Mouse (Mus musculus) Muller cell, postnatal 12 days (primary cell): ENCODE measurements around the gene Papss1.
A peak's percentile ranks its signal among the peaks of the same experiment; 100 is the strongest.

Source experiments
- DNase-seq: peaks from one replicate; pipeline ENCODE4 v3.0.0-alpha.2; 2015; ENCODE audit errors: inconsistent ontology term

Gene Papss1

DNA sequence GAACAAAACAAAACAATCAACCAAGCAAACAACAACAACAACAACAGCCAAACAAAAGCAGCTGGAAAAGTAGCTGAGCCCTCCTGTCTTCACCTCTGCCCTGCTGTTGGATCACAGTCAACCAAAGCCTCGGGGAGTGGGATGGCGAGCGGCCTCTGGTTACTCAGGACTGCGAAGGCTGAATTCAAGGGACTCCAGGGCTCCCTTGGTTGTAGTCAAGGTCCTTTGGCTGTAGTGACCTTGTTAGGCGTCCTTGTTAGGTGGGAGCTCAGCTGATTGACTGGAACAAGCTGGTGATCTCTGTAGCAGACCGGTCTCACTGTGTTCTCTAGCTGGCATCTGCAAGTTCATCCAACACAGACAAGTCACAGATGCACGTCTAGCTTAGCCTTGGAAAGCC lies 16.5 kb downstream of the Papss1 start:
- no peak for DNase-seq

DNA sequence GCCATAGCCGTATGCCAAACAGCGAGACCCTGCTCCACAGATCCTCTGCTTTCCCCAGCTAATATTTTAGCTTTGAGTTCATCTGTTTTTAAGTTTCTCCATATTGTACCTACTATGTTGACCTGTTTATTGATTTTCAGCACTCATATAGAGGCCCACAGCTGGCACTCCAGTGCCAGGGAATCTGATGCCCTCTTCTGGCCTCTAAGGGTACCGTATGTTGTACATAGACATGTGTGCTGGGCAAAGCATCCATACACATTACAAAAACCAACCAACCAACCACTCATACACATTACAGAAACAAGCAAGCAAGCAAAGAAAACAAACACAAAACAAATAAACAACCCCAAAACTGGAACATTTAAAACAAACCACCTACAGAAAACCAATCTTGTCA lies 22.2 kb downstream of the Papss1 start:
- DNase-seq, result no peak

DNA sequence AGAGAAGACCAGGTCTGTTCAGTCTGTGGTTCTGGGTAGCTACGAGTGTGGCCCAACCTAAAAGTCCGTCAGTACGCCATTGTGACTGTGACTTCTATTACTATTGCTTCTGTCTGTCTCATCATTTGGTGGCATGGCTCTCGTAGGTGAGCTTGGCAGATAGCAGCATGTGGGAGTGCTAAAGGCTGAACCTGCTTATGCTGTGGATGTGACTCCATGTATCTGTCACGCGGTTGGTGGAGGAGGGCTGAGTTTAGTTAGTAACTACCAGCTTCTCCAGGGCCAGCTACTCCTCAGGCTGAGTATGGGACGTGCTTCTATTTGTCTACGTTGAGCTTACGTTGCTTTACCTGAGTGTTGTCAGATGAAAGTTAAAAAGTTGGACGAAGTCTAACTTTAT lies 23.4 kb downstream of the Papss1 start:
- DNase-seq, result no peak

DNA sequence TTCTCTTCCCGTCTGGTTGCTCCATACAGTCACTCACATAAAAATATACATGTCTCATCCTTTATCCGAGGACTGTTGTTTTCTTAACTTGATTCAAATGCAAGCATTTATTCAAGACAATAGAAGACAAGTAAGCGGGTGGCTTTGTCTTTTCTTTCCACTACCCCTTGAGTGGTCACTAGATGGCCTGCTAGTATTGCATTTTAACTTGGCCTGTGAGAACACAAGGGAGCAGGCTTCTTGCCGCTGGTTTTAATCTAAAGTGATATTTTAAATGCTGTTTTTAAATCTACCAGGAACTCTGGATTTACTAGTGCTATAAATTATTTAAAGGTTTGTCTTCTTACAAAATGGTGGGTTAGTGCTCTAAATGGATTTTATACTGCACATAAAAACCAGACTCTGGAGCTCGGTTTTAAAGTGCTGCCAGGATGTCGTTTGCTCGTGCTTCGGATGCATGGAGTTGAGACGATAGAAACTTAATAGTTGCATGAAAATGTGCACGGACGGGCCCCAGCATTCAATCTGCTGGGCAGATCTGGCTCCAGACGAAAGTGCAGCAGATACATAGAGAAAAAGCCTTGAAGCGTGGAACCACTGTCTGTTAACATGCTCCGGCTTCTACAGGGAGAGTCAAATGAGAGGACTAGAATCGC lies 28.7 kb downstream of the Papss1 start:
- no peak for DNase-seq

DNA sequence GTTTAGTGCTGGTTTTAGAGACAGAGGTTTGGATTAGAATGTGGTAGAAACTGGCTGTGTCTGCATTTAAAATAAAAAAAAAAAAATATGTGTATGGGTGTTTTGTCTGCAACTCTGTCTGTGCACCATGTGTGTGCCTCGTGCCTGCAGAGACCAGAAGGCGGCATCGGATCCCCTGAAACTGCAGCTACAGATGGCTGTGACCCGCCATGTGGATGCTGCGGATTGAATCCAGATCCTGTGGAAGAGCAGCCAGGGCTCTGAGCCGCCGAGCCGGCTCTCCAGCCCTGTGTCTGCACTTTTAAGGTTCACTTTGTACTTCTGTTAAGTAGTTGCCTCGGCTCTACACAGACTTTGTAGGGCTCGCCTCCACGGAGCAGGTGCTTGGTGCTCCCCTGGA lies 29.8 kb downstream of the Papss1 start:
- DNase-seq, result no peak

DNA sequence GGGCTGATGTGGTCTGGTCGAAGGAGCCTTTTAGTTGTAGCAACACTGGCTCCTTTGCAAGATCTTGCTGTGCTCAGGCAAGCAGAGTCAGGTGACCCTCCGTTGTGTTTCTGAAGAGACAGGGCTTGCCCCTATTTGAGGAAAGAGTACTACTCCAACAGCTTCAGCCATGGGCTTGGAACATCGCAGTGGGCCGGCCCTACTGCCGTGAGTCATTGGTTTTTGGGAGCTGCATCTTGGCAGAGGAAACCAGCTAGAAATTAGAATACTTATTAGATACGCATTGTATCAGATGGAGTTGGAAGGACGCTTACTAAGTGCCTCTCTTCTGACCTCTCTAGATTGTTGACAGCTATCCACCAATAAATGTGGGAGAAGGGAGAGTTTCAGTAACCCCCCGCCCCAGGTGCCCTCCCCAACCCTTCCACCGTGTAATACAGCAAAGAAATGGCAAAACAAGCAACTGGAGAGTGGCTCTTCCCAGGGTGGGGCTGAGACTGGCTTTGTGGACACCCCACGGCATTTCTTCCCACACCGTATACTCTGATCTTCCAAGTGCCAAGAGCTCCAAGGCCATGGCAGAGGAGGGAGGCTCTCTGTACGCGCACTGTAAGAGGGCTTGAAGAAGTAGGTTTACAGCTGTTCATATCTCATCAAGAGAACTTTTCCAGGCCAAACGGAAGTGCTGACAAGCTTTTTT lies 31.1 kb downstream of the Papss1 start:
- DNase-seq, result peak; percentile 8

DNA sequence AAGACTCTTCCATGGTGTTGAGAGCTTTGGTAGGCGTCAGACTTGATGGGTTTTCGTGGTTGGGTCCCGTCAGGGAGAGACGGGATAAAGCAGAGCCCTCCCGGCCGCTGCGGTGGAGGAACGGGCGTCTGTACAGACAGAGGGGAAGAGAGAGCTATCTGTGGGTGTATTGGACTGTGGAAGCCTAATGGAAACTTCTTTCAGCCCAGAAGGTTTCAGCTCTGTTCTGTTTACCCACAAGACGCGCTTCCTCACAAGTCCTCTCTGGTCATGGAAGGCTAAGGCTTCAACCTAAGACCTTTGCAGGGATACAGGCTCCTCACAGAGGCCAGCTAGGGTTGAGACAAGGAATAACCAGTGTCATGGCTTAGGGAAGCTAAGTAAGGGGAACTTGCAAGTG lies 36.2 kb downstream of the Papss1 start:
- DNase-seq, result no peak

DNA sequence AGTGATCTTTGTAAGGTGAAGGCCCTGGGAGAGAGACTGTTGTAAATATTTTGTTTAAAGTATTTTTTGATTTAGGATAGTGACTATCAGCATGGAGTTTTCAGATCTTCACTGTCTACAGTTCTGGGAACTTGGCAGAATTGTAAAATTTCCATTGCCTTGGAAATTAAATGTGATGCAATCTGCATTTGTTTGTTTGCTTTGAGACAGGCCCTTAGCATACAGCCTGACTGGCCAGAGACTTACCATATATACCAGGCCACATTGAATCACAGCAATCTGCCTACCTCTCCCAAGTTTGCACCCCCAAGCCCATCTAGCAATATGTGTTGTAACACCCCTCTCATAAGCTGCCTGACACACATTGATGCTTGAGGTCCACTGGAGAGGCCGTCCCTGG lies 36.8 kb downstream of the Papss1 start:
- DNase-seq, result no peak

DNA sequence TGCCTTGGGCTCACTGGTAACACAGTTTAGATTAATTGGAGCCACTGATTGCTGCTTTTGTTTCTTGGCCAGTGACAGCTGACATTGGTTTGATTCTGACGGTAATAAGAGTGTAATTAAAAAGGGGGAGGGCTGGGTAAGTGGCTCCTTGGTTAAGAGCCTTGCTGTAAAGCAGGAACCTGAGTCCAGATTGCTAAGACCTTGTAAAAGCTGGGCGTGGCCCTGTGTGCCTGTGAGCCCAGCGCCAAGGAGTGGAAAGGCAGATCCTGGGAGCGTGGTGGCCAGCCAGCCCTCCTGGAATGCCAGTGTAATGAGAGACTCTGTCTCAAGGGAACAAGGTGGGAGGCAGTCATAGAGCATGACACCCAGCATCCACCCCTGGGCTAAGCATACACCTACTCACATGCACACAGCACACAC lies 38.4 kb downstream of the Papss1 start:
- DNase-seq, result no peak

DNA sequence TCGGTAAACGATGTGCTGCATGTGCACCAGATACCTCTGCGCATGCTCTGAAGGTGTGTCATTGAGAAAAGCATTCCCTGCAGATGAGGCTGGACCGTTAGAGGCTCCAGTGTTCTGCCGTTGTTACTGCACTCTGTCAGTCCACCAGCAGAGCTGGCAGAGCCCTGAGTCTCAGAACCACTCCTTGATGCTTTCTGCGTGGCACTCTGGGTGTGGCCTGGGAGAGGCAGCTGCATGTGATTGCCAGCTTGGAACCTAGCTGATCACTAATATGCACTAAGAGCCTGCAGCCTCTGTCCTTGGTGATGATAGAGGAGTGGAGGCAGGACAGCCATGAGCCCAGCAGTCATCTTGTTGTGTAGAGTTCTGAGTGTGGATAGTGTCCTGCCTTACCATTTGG lies 43.5 kb downstream of the Papss1 start:
- no peak for DNase-seq

DNA sequence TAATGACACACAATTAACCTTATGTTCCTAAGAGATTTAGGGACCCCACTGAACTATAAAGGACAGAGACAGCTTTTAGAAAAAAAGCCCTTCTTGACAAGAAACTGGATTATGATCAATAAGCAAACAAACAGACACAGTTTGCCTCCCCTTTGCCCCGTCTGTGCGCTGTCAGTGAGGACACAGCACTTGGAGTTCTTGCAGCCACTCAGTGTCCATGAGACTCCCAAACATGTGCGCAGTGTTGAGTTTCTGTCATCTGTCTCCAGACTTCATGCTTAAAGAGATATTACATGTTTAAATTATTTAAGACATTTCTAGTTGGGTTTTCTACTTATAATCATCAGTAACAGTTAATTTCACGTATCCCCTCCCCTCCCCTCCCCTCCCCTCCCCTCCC lies 45.1 kb downstream of the Papss1 start:
- no peak for DNase-seq

DNA sequence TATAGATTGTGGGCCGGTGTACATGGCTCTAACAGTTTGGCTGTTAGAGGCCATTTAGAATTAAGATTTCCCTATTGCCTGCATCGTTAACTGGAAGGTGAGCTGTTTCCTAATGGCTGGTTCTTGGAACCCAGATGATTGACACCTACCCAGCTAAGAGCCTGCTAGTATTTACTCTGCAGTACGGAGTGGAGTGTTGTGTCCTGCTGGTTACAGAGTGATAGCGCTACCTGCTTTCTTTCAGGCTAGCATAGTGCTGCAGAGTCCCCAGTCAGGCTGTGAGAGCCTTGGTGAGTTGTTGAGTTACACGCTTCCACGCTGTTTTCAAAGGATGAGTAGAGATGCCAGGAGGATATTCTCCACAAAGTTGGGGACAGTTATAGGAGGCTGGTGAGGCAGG lies 46.0 kb downstream of the Papss1 start:
- no peak for DNase-seq

DNA sequence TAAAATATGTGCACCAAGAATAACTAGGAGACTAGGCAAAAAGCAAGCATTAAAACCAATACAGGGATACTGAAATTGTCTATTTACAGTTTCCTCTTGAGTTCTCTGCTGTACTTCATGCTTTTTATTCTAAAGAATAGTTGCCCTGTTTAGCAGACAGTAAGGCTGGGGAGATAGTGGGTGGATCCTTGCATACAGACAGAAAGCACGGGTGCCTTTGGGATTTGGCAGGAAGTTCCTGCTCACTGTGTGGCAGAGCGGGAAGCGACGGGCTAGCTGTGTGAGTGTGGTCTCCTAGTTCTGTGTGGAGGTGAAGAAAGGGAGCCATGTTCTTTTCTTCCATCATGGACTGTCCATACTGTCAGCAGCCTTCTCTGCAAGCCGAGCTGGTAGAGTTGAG lies 48.3 kb downstream of the Papss1 start:
- no peak for DNase-seq

DNA sequence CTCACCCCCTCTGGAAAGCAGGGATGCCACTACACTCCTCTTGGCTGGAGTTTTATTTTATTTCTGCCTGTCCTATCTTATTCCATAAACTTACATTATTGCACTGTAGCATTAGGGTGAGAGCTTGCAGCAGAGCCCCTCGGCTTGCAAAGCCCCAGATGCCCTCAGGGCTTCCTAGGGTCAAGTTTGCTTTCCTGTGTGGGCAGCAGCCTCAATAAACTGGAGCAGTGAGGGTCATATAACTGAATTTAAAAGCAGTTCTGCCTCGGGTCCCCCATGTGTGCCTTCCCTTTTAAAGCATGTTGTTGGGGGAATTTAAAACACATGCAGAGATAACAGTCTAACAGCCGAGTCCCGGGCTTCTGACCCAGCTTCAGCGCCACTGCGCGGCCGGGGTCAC lies 49.5 kb downstream of the Papss1 start:
- DNase-seq, result no peak

DNA sequence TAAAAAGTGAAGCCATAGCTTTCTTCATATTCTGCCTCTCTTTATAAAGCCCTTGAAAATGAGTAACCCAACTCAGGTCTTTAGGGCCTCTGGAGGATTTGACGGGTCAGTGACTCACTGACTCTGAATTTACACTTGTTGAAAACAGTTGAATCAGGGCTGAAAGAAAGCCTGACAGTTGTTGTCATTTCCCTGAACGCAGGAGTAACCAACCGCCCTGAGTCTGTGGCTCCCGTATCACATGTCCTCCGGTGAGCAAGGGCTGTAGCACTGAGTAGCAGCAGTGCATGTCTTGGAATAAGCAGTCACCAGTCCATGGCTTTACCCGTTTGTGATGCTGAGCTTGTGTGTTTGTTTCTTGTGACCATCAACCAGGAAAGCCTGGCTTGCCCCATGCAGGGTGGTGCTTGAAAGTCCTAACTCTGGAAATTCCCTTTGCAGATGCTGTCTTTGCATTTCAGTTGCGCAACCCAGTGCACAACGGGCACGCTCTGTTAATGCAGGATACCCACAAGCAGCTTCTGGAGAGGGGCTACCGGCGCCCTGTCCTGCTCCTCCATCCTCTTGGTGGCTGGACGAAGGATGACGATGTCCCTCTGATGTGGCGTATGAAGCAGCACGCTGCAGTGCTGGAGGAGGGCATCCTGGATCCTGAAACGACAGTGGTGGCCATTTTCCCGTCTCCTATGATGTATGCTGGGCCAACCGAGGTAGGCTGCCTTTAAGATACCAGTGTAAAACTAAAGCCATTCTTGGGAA lies 54.2 kb downstream of the Papss1 start:
- DNase-seq, result no peak

DNA sequence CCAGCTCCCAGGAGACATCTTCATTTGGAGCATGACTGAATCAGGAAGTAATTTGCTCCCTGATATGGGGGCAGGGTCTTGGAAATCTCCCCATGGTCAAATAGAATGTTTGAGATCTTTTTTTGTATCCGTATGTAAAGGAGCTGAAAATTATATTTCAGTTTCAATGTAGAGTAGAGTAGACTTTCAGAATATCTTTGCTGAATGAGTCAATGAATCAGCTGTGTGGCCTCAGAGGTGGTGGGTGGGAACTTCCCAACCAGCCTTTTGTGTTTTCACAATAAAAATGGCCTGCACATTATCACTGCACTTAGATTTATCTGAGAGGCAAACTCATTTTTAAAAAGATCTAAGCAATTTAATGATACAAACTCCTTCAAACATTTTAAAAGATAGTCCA lies 58.6 kb downstream of the Papss1 start:
- no peak for DNase-seq

DNA sequence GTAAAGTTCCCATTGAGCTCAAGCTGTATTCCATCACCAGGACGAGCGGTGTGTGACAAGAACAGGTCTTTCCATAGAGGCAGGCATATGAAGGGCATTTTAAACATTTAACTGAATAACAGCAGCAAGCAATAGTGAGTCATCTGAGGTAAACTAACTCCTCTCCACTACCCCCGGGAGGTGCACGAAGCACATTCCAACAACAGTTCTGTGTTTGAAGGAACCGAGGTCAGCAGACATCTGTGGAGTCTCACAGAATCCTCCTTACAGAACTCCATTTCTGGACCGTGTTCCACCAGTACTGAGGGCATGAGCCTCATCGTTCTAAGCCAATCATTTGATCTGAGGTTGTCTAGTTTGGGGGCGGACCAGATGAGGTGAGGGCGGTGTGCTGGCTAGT lies 59.5 kb downstream of the Papss1 start:
- DNase-seq, result no peak

DNA sequence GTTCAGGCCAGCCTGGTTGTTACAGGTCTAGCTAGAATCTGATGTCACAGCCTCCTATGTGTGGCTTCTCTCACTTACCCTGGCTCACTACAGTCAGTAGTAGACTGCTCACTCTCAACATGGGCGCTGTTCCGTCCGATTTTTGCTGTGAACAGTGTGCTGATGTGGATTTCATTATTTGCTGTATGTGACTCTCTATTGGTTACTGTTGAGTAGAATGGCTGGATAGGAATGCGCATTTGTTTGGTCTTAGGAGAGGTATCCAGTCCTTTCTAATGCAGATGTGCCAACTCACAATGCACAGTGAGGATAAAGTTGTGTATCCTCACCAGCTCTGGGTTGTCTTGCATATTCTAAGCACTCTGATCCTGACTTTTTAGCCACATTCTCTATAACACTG lies 62.9 kb downstream of the Papss1 start:
- DNase-seq, result no peak

DNA sequence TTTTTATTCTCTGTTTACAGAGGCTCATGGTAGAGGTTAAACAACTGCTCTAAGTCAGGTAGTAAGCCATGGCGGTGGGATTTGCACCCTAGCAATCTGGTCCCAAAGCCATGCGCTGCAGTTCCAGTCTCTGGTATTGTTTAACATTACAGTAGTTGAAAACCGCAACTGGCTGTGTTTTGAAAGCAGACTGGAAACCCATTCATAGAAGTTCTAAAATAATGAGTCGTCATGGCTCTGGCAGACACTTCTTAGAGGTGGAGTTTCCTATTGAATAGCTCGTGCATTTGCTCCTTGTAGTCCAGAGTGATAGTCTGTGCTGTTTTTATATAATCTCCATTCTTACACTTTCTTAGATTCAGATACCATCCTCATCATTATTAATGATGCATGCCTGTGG lies 63.7 kb downstream of the Papss1 start:
- DNase-seq, result peak; percentile 19

DNA sequence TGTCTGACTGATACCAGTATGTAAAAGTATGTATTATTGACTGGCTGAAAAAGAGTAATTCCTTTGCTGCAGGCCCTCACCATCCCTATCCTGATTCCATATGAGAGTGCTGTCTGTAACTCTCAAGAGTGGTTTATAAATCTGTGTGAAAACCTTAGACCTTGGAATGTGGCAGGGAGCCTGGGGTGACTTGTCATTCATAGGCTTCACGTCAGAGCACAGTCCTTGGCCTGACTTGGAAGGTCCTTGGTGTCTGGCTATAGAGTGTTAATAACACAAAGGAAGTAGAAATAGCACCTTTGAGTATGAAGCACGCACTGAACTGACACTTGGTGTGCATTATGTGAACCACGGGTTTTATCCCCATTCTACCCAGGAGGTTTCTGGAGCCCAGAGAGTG lies 64.4 kb downstream of the Papss1 start:
- DNase-seq, result no peak

DNA sequence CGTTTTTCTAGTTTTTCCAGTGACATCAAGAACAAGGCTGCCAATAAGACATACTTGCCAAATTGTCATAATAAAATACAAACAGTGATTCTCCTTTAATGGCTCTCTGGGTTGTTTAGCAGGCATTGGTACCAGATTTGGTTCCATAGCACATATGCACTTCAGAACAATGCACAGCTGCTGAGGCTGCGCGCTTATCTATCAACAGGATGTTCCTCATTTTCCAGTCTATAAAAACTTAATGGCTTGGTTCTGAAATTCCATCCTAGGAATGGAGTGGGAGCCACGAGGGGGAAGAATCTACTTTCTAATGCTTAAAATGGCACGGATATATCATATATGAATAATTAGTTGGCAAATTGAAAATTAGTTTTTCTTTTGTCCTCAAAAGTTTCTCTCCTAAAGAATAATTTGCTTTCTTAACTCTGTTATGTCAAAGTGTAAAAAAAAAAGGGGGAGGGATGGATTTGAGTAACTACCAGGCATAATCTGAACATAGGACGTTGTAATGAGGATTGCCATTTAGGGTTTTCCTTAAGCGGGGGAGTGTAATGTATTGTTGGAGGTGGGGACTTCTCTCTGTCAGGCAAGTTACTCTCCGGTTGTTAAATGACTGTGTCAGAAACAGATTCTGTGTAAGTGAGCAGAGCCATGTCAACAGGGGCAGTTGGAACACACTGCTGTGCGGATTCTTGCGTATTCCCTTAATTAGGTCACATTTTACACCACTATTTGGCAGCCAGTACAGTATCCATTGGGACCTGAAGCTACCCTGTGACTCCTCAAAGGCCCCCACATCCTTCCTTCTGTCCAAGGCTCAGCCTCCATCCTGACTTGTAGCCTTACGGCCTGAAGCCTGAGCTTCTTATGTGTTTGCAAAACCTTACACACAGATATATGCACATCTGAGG lies 66.1 kb downstream of the Papss1 start:
- peak; percentile 20 for DNase-seq

DNA sequence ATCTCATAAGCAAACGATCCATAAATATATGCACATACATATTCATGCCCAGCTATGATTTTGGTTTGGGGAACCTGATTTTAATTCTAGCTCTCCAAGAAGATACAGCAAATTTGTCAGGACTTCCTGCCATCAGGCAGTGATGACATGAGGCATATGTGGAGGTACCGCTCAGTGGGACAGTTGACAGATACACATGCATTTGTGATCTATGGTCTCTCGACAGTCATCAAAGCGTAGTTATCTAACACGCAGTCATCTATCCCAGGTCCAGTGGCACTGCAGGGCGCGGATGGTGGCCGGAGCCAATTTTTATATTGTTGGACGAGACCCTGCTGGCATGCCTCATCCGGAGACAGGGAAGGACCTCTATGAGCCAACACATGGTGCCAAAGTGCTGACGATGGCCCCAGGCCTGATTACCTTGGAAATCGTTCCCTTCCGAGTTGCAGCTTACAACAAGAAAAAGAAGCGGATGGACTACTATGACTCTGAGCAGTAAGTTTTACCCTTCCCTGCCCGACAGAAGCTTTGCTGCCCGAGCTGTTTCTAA lies 66.8 kb downstream of the Papss1 start:
- no peak for DNase-seq
